Mouse (Mus musculus): ENCODE measurements around the gene Dctn3. TPM values are rescaled to one million over a fixed set of nuclear protein-coding genes. Genes with fewer than 3 reads are reported as not detected.

Dctn3 gene
- total and polyA plus RNA-seq, 3 experiments, result 57.7 to 64.6 TPM; not detected in 1

- Histone ChIP-seq H3K36me3 (ENCODE audit: control insufficient read depth in 1 of 2, insufficient read depth in 2 of 2, low read length in 2 of 2) (no peaks in the 10 kb centered on the region), H3K27ac (ENCODE audit: control insufficient read depth, low read depth, low read length) (no peak overlapping the region), H3K4me3 (ENCODE audit: control insufficient read depth in 1 of 2, insufficient read depth in 1 of 2, low read depth in 2 of 2, low read length in 2 of 2) (no peak overlapping the region), H3K9me3 (replicated peaks; ENCODE audit: insufficient read depth, low read length) (no peaks in the 10 kb centered on the region), H3K4me1 (ENCODE audit: control insufficient read depth in 1 of 2, insufficient read depth in 2 of 2, low read length in 2 of 2) (no peaks in the 10 kb centered on the region), H3K79me2 (ENCODE audit: control insufficient read depth, insufficient read depth, low read length, poor library complexity) (no peaks in the 10 kb centered on the region), H3K27me3 (ENCODE audit: control insufficient read depth in 1 of 2, insufficient read depth in 2 of 2, low read length in 2 of 2) (no peaks in the 10 kb centered on the region; a peak in 1 of 4 replicates), H3K9ac (ENCODE audit: control insufficient read depth, low read depth, low read length, poor library complexity, severe bottlenecking) (no peak overlapping the region)
- no peak for TF ChIP-seq ZKSCAN1 (IDR thresholded peaks at IDR 0.05; ENCODE audit: low read depth, low read length)
- TF ChIP-seq MXI1 (IDR thresholded peaks at IDR 0.05; ENCODE audit: low read depth, low read length), result no peak
- no peak for TF ChIP-seq RCOR1 (IDR thresholded peaks at IDR 0.05; ENCODE audit: low read depth, low read length)
- no peak for TF ChIP-seq ZNF384 (IDR thresholded peaks at IDR 0.05; ENCODE audit: low read depth, low read length)
- TF ChIP-seq RAD21 (IDR thresholded peaks at IDR 0.05; ENCODE audit: low read depth, low read length), result no peak
- TF ChIP-seq MEF2A (IDR thresholded peaks at IDR 0.05; ENCODE audit: extremely low read depth, insufficient replicate concordance, low read depth, low read length, poor library complexity, severe bottlenecking), result no peak
- no peak for TF ChIP-seq CHD2 (IDR thresholded peaks at IDR 0.05; ENCODE audit: low read length)
- no peak for TF ChIP-seq SMC3 (IDR thresholded peaks at IDR 0.05; ENCODE audit: low read depth, low read length)
- no peak for TF ChIP-seq USF2 (IDR thresholded peaks at IDR 0.05; ENCODE audit: borderline replicate concordance in 1 of 2, insufficient read depth in 1 of 2, low read depth in 1 of 2, low read length in 2 of 2)
- no peak for TF ChIP-seq MYC (IDR thresholded peaks at IDR 0.05; ENCODE audit: low read depth, low read length)
- no peak for TF ChIP-seq CTCF (IDR thresholded peaks at IDR 0.05 in 2 of 3, conservative IDR thresholded peaks at IDR 0.05 in 1 of 3; ENCODE audit: control insufficient read depth in 1 of 3, insufficient read depth in 1 of 3, low read depth in 2 of 3, low read length in 3 of 3, poor library complexity in 1 of 3, severe bottlenecking in 1 of 3)
- no peak for TF ChIP-seq ELF1 (IDR thresholded peaks at IDR 0.05; ENCODE audit: low read depth, low read length)
- TF ChIP-seq ZC3H11A (IDR thresholded peaks at IDR 0.05; ENCODE audit: low read depth, low read length), result no peak
- no peak for TF ChIP-seq USF1 (IDR thresholded peaks at IDR 0.05; ENCODE audit: low read depth, low read length)
- TF ChIP-seq GATA1 (IDR thresholded peaks at IDR 0.05; ENCODE audit: low read depth, low read length), result no peak
- no peak for TF ChIP-seq ETS1 (IDR thresholded peaks at IDR 0.05; ENCODE audit: low read depth, low read length)
- DNase-seq (ENCODE audit: low read depth, low spot score), result no peak
Observed at GRCm38 (mm10) chr4:41673186-41673585, 49.8 kb downstream of the Dctn3 start.

DNA sequence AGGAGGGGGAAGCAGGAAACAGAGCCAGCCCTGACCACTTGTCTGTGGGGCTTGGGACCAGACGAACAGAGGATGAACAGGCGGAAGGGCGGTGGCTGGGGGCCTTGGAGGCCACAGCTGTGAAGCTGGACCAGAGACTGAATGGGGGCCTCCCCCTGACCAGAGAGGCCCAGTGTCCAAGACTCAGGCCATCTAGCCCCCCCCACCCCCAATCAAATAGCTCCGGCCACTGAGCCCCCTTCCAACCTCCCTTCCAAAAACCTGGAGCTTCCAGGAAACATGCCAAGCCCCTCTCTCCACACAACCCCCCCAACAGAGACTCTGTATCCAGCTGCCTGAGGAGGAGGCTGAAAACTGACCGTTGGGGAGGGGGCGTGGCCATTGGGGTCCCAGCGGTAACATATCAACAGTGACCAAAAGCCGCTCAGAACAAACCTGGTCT is 50.4 kb downstream of the Dctn3 start:
- no peak overlapping the region for H3K4me3 ChIP-seq (ENCODE audit: control insufficient read depth in 1 of 2, insufficient read depth in 1 of 2, low read depth in 2 of 2, low read length in 2 of 2)
- H3K27me3 ChIP-seq (ENCODE audit: control insufficient read depth in 1 of 2, insufficient read depth in 2 of 2, low read length in 2 of 2), result no peaks in the 10 kb centered on the region; a peak in 1 of 4 replicates
- TF ChIP-seq NELFE (IDR thresholded peaks at IDR 0.05; ENCODE audit: low read depth, low read length) (no peak), MYC (IDR thresholded peaks at IDR 0.05; ENCODE audit: low read depth, low read length) (no peak), BHLHE40 (IDR thresholded peaks at IDR 0.05; ENCODE audit: borderline replicate concordance, low read depth, low read length) (no peak), TBP (IDR thresholded peaks at IDR 0.05; ENCODE audit: low read depth, low read length) (no peak), KAT2A (conservative IDR thresholded peaks at IDR 0.05; ENCODE audit: low read depth, low read length) (no peak), ETS1 (IDR thresholded peaks at IDR 0.05; ENCODE audit: low read depth, low read length) (no peak), SIN3A (IDR thresholded peaks at IDR 0.05; ENCODE audit: low read length) (no peak), POLR2A (IDR thresholded peaks at IDR 0.05; ENCODE audit: control insufficient read depth in 1 of 2, insufficient read depth in 1 of 2, low read depth in 1 of 2, low read length in 2 of 2, poor library complexity in 1 of 2) (no peak), ZNF384 (IDR thresholded peaks at IDR 0.05; ENCODE audit: low read depth, low read length) (no peak), TAL1 (IDR thresholded peaks at IDR 0.05; ENCODE audit: low read length) (no peak), ZC3H11A (IDR thresholded peaks at IDR 0.05; ENCODE audit: low read depth, low read length) (no peak), POLR2AphosphoS2 (IDR thresholded peaks at IDR 0.05; ENCODE audit: low read length) (no peak), CTCF (IDR thresholded peaks at IDR 0.05 in 2 of 3, conservative IDR thresholded peaks at IDR 0.05 in 1 of 3; ENCODE audit: control insufficient read depth in 1 of 3, insufficient read depth in 1 of 3, low read depth in 2 of 3, low read length in 3 of 3, poor library complexity in 1 of 3, severe bottlenecking in 1 of 3) (no peak), RCOR1 (IDR thresholded peaks at IDR 0.05; ENCODE audit: low read depth, low read length) (no peak), MAX (IDR thresholded peaks at IDR 0.05; ENCODE audit: low read length) (no peak), GATA1 (IDR thresholded peaks at IDR 0.05; ENCODE audit: low read depth, low read length) (no peak), CHD2 (IDR thresholded peaks at IDR 0.05; ENCODE audit: low read length) (no peak)
- no peaks in the 10 kb centered on the region for H3K4me1 ChIP-seq (ENCODE audit: control insufficient read depth in 1 of 2, insufficient read depth in 2 of 2, low read length in 2 of 2)
- no peak for DNase-seq (ENCODE audit: low read depth, low spot score)
- H3K9me3 ChIP-seq (replicated peaks; ENCODE audit: insufficient read depth, low read length), result no peaks in the 10 kb centered on the region
- H3K27ac ChIP-seq (ENCODE audit: control insufficient read depth, low read depth, low read length), result no peak overlapping the region
- no peaks in the 10 kb centered on the region for H3K79me2 ChIP-seq (ENCODE audit: control insufficient read depth, insufficient read depth, low read length, poor library complexity)
- H3K36me3 ChIP-seq (ENCODE audit: control insufficient read depth in 1 of 2, insufficient read depth in 2 of 2, low read length in 2 of 2), result no peaks in the 10 kb centered on the region
- no peak overlapping the region for H3K9ac ChIP-seq (ENCODE audit: control insufficient read depth, low read depth, low read length, poor library complexity, severe bottlenecking)
